Comparison of ENCODE assay signal across 14 mouse cellular contexts in the genomic region with DNA sequence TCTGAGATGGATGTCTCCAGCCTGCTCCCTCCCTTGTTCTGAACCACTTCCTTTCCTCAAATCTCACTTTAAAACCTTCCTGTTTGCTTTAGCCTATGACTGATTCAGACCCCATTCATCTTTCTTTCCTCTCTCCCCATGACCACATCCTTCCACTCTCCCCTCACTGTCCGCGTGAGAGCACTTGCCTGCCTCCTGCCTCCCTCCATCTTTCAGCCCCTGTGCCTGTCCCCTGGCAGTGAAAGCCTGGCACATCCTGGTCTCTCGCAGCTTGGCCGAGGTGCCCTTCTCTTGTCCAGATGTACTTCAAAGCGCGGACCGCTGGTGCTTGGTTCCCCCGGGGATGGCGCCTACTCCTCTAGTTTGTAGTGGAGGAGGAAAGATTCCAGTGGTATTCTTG.
A peak's percentile ranks its signal among the peaks of the same experiment; 100 is the strongest.
DNase-seq lines count a peak whose midpoint lies in the region; ATAC-seq lines count a peak whose summit lies in the region.
"Had no signal": no experiment of that assay in that cellular context is flagged by ENCODE, and none has a peak within 500 bp of the region (broad histone marks: within the 10 kb centered on the region; RNA-seq: fewer than 3 reads in every experiment).

No protein-coding gene starts in this region.

- H3K4me2 ChIP-seq in intestine, embryonic 14.5 days (ENCODE audit: low read length) = no peak overlapping the region
- no peak overlapping the region for H3K4me2 ChIP-seq in intestine, embryonic 15.5 days (replicated peaks)
- no peak overlapping the region for H3K4me2 ChIP-seq in limb, embryonic 13.5 days (replicated peaks)
- H3K4me2 ChIP-seq: embryonic facial prominence, embryonic 12.5 days; forebrain, embryonic 12.5 days; hindbrain, embryonic 15.5 days; liver, embryonic 12.5 days had no signal

- no peak for DNase-seq in intestine, embryonic 14.5 days (ENCODE audit: low spot score)
- peak; percentile 38 for DNase-seq in thymus, postnatal 0 days (ENCODE audit: low spot score)
- DNase-seq in thymus, adult 18-20 months = no peak
- peak; percentile 7 to 12 for DNase-seq in thymus, postnatal 36 days
- no peak for DNase-seq in embryo, embryonic 9.5 days (ENCODE audit: extremely low spot score)
- DNase-seq: cerebellum, adult 9-11 months; gastrocnemius, postnatal 14 days had no signal

- no peak for ATAC-seq in intestine, embryonic 14.5 days (replicated peaks; ENCODE audit: low FRiP score, low TSS enrichment, low read depth)
- no peak for ATAC-seq in intestine, embryonic 15.5 days
- ATAC-seq in limb, embryonic 13.5 days (ENCODE audit: low FRiP score, low read depth) = no peak
- ATAC-seq in megakaryocyte-erythroid progenitor cell, adult 5-6 weeks (replicated peaks; ENCODE audit: low FRiP score, low TSS enrichment, poor library complexity, severe bottlenecking) = no peak
- ATAC-seq: liver, embryonic 12.5 days had no signal

- 70% methylated on average over 9 of the region's 9 CpGs for WGBS in intestine, embryonic 14.5 days
- 70% methylated on average over 9 of the region's 9 CpGs for WGBS in intestine, embryonic 15.5 days
- 76% methylated on average over 9 of the region's 9 CpGs for WGBS in limb, embryonic 13.5 days

- H3K9me3 ChIP-seq in intestine, embryonic 14.5 days (ENCODE audit: control insufficient read depth, low read length) = no peaks in the 10 kb centered on the region
- H3K9me3 ChIP-seq in intestine, embryonic 15.5 days = no peaks in the 10 kb centered on the region
- H3K9me3 ChIP-seq in limb, embryonic 13.5 days = no peaks in the 10 kb centered on the region
- H3K9me3 ChIP-seq: embryonic facial prominence, embryonic 12.5 days; forebrain, embryonic 12.5 days; hindbrain, embryonic 15.5 days; liver, embryonic 12.5 days had no signal

- no peaks in the 10 kb centered on the region for H3K36me3 ChIP-seq in intestine, embryonic 14.5 days (ENCODE audit: control insufficient read depth, insufficient read depth, low read length)
- H3K36me3 ChIP-seq in intestine, embryonic 15.5 days = no peaks in the 10 kb centered on the region
- H3K36me3 ChIP-seq in limb, embryonic 13.5 days = no peaks in the 10 kb centered on the region
- H3K36me3 ChIP-seq: embryonic facial prominence, embryonic 12.5 days; forebrain, embryonic 12.5 days; hindbrain, embryonic 15.5 days; liver, embryonic 12.5 days had no signal

- H3K4me1 ChIP-seq in intestine, embryonic 14.5 days (replicated peaks; ENCODE audit: control insufficient read depth, insufficient read depth, low read length) = peaks cover 8% of the 10 kb centered on the region; the same call in 1 of the 2 replicates
- 0 out of 2 replicates have a peak, but pooled peaks cover 4% of the 10 kb centered on the region for H3K4me1 ChIP-seq in intestine, embryonic 15.5 days (replicated peaks)
- peaks cover 30% of the 10 kb centered on the region for H3K4me1 ChIP-seq in limb, embryonic 13.5 days
- H3K4me1 ChIP-seq: hindbrain, embryonic 15.5 days; liver, embryonic 12.5 days had no signal

- H3K27me3 ChIP-seq in intestine, embryonic 14.5 days (replicated peaks; ENCODE audit: control insufficient read depth, insufficient read depth, low read length) = no peaks in the 10 kb centered on the region
- H3K27me3 ChIP-seq in intestine, embryonic 15.5 days (replicated peaks) = no peaks in the 10 kb centered on the region
- no peaks in the 10 kb centered on the region for H3K27me3 ChIP-seq in limb, embryonic 13.5 days
- H3K27me3 ChIP-seq: embryonic facial prominence, embryonic 12.5 days; hindbrain, embryonic 15.5 days; liver, embryonic 12.5 days had no signal

- no peak overlapping the region for H3K4me3 ChIP-seq in intestine, embryonic 14.5 days (ENCODE audit: low read depth, low read length)
- H3K4me3 ChIP-seq in intestine, embryonic 15.5 days (replicated peaks) = no peak overlapping the region
- H3K4me3 ChIP-seq in limb, embryonic 13.5 days = no peak overlapping the region
- H3K4me3 ChIP-seq: embryonic facial prominence, embryonic 12.5 days; forebrain, embryonic 12.5 days; hindbrain, embryonic 15.5 days; liver, embryonic 12.5 days had no signal

- H3K9ac ChIP-seq in intestine, embryonic 14.5 days (ENCODE audit: low read length) = no peak overlapping the region
- no peak overlapping the region for H3K9ac ChIP-seq in intestine, embryonic 15.5 days
- no peak overlapping the region for H3K9ac ChIP-seq in limb, embryonic 13.5 days
- H3K9ac ChIP-seq: embryonic facial prominence, embryonic 12.5 days; forebrain, embryonic 12.5 days; hindbrain, embryonic 15.5 days; liver, embryonic 12.5 days had no signal

- peak overlapping the region; percentile 47; the same call in 1 of the 2 replicates for H3K27ac ChIP-seq in intestine, embryonic 14.5 days (ENCODE audit: low read depth)
- no peak overlapping the region for H3K27ac ChIP-seq in intestine, embryonic 15.5 days
- H3K27ac ChIP-seq in limb, embryonic 13.5 days = peak overlapping the region; percentile 44; the same call in 1 of the 2 replicates
- H3K27ac ChIP-seq: embryonic facial prominence, embryonic 12.5 days; forebrain, embryonic 12.5 days; hindbrain, embryonic 15.5 days; liver, embryonic 12.5 days had no signal

Comparison
In these comparisons a context has a peak if more than half of its experiments do, and no peak if none do; other contexts are left out.
1. DNase-seq: peak in thymus, postnatal 0 days (single experiment) and thymus, postnatal 36 days (2 of 2); none in intestine, embryonic 14.5 days (single experiment), thymus, adult 18-20 months (0 of 2) and embryo, embryonic 9.5 days (single experiment).